Mouse (Mus musculus) liver, embryonic 14.5 days (tissue): ENCODE measurements around the gene Jun.

ENCODE experiments used
- CTCF ChIP-seq: IDR thresholded peaks from 2 replicates; pipeline ENCODE4 v1.5.1; 2016; ENCODE audit warnings: antibody characterized with exemption, low read depth, control low read depth
- EP300 ChIP-seq: IDR thresholded peaks from 2 replicates; pipeline ENCODE4 v1.6.1; 2016; ENCODE audit warnings: antibody characterized with exemption, low read depth

DNA sequence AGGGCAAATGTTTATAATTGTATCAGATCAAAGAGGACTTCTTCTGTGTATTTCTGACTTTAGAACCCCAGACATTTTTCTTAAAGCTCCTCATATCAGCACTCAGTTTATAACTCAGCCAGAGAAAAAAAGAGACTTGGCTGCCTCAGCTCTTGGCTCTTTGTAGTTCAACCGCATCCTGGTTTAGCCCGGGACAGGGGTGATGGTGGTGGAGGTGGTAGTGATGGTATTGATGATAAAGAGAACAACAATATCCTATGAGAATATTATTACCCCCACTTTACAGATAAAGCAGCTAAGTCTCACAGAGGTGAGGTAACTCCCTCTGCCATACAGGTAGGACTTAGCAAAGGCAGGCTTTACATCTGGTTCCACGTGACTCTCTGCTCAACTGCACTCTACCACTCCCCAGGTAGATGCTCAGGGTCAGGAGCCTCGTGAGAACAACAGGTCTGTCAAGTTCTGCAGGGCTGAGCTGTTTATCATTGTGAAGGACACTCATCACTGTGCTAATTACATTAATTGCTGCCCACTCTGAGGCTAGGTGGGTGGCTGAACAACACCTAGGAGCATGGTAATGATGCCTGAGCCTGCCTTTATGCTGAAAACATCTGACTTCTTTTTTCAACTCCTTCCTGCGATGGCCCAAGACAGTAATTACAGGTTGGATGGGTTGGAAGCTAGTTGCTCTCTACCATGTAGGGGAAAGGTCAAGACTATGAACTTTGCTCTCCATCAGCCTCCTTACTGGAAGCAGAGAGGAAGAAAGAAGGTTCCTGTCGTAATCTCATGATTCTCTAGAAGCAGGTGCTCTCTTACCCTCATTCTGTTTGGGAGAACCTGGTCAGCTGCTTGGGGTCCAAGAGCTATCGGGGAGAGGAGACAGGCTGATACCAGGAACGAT is 16.3 kb upstream of the Jun start:
- TF ChIP-seq CTCF (no peak), EP300 (no peak)
